Mouse (Mus musculus): ENCODE results near the gene Bglap2.

- TF ChIP-seq CTCF (IDR thresholded peaks at IDR 0.05; ENCODE audit: control insufficient read depth, insufficient read depth, low read length): no peak
- TF ChIP-seq POLR2A (IDR thresholded peaks at IDR 0.05; ENCODE audit: borderline replicate concordance, control insufficient read depth, low read depth, low read length): peak; percentile 66; the same call in 1 of the 2 replicates
These were observed 46.3 kb upstream of the Bglap2 start, which contains the start of gene Slc25a44 for GRCm38 (mm10) chr3:88424605-88425329.

Data from bone marrow, adult 2 months (tissue).